Mouse (Mus musculus) right cerebral cortex, postnatal 10 days (tissue): ENCODE measurements at regions not wholly inside any gene's neighbourhood (a gene's known extent, or its start where the extent isn't known, plus 50 kb on each side); places are given as distances from the start of the nearest gene placed in this dataset.

Source experiments
- DNase-seq, 2 experiments: peaks; one replicate each; pipeline ENCODE4 v3.0.0; 2021; ENCODE audit warnings: low spot score in 2 of 2

DNA sequence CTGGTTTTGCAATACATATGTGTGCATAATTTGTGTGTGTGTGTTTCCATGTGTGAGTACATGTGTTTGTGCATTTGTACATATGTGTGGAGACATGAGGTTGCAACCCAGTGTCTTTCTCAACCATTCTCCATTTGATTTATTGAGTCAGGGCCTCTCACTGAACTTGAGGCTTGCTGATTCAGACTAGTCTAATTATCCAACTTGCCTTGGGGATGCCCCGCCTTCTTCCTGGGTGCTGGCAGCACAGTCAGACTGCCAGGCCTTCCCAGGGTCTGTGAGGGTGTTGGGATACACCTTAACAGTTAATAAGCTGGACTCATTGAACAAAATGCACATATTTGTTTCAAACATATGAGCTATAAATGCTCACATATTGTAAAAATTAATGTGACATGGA is 56.1 kb upstream of the Pde7b start:
- DNase-seq, result no peak

DNA sequence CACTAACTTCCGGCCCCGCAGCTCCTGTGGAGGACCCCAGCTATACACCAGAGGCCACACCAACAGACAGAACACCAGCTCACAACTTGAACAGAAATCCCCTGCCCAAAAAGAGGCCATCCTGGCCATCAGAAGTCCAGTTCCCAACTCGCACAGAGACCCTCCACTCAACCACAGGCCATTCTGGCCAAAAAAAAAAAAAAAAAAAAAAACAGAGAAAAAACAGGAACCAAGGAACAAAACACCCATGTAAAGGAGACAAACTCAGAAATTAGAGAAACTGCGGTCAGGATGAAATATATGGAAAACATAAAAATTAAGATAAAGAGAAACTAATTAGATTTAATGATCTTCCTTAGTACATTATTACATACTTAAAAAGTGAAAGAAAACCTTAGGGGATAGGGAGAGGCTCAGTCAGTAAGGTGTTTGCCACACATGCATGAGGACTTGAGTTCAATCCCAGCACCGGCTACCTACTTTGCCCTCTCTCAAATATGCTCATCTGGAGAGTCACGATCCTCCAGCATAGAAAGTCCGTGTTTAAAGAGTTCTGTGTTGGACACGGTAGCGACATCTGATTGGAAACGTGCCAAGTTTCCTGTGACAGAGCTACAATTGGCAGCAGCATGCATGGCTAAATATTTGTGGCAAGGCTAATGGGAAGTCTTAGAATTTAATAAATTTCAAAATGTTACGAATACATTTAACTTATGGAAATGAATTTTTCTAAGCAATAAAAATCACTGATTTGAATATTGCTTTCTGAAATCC is 51.9 kb upstream of the Pde7b start:
- no peak for DNase-seq

DNA sequence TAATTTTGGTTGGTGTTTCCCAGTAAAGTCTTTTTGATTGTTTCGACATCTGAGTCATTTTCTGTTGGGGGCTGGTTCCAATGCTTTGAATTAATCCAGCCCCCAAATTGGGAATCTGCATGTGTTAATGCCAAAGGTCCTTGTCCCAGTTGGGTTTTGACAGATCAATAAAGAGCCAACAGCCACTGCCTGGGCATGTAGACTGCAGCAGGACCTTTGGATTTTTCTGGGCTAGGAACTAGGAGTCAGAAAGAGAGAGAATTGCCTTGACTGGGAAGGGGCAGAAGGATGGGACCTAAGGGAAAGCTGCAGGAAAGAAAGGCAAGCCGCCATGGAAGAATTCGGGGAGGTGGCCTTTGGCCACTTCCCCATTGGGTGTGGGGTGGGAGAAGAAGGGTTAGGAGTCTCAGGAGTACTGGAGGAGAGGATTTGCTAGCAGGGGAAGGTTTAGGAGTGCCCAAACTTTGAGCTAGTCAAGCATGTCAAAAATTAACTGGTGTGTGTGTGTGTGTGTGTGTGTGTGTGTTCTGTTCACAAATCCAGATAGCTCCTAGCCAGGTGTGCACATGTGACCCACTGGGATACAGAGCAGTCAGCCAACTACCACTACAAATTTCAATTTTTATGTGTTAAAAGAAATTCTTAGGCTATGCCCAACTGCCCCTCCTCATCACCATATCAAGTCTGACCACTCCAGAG is 51.0 kb upstream of the Pde7b start:
- no peak for DNase-seq
